Mouse (Mus musculus): Measurements from ENCODE around the gene Gm20914. TPM values are rescaled to one million over a fixed set of nuclear protein-coding genes. Genes with fewer than 3 reads are reported as not detected.

The Gm20914 gene
- not detected for polyA plus RNA-seq (2014; fragmentation: Illumina TruSeq; extraction: RNeasy Lipid Tissue Mini Kit (QIAGEN cat#74804); ENCODE audit: low read depth, low replicate concordance)

GRCm38 (mm10) chrY:5725678-5726077 is at the start of gene Gm20914:
Gm20914 (plus strand) TSS chrY:5725978.

Other genes starting within 250 kb of the Gm20914 start
- not detected for gene Gm21854, start 69.0 kb upstream of the Gm20914 start, polyA plus RNA-seq (2014; fragmentation: Illumina TruSeq; extraction: RNeasy Lipid Tissue Mini Kit (QIAGEN cat#74804); ENCODE audit: low read depth, low replicate concordance)
- not detected for gene Gm28171, start 67.4 kb downstream of the Gm20914 start, polyA plus RNA-seq (2014; fragmentation: Illumina TruSeq; extraction: RNeasy Lipid Tissue Mini Kit (QIAGEN cat#74804); ENCODE audit: low read depth, low replicate concordance)
- gene Gm21778, start 216.5 kb downstream of the Gm20914 start, polyA plus RNA-seq (2014; fragmentation: Illumina TruSeq; extraction: RNeasy Lipid Tissue Mini Kit (QIAGEN cat#74804); ENCODE audit: low read depth, low replicate concordance): not detected